Mouse (Mus musculus) limb, embryonic 15.5 days (tissue): ENCODE data around the gene Sepsecs. TPM values are rescaled to one million over a fixed set of nuclear protein-coding genes. Genes with fewer than 3 reads are reported as not detected.

Experiments used
- polyA plus RNA-seq: library from polyadenylated mRNA; unstranded; fragments of >200 nt; fragmentation: Nextera tagmentation; extraction: Ambion mirVana; gene quantifications from 2 replicates; pipeline ENCODE4 v1.2.1, GENCODE M21; 2015

The Sepsecs gene
- polyA plus RNA-seq, 1 experiment from 2014 or later = 8.5 TPM

Other genes with a start within 250 kb of the Sepsecs start
- gene Ccdc149, start 198.2 kb downstream of the Sepsecs start, polyA plus RNA-seq = 2.8 and 3.3 TPM in 2 replicates
- 2.9 and 3.2 TPM in 2 replicates for gene Lgi2, start 103.2 kb downstream of the Sepsecs start, polyA plus RNA-seq
- 16.9 and 19.0 TPM in 2 replicates for gene Pi4k2b, start 71.9 kb upstream of the Sepsecs start, polyA plus RNA-seq
- gene Zcchc4, start 105.7 kb upstream of the Sepsecs start, polyA plus RNA-seq = 12.6 and 14.6 TPM in 2 replicates
- gene Anapc4, start 164.3 kb upstream of the Sepsecs start, polyA plus RNA-seq = 106 TPM in 2 replicates